Mouse (Mus musculus): ENCODE measurements around the gene Prss50. TPM values are rescaled to one million over a fixed set of nuclear protein-coding genes. Genes with fewer than 3 reads are reported as not detected.

Prss50 gene
- polyA plus RNA-seq, 1 experiment from 2014 or later: 43.0 TPM

DNA sequence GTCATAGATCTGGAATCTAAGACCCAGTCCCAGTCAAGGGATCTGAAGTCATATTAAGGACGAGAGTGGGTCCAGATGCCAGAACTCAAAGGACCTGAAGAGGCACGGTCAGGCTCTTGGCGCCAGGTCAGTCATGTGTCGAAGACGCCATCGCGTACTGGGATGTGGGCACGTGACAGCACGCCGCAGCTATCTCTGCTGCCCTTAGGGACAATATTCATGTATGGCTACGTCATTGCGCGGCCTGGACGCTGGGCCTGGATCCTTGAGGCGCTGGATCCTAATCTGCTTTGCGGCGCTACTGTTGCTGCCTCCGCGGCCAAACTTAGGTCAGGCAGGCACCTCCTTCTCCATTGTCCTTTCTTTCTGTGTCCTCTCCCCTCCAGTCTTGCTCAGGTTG lies 23.4 kb upstream of the Prss50 start, which contains the start of gene Prss45:
Gene Prss45, plus strand, starts transcription at position 178 of the 400 bp plus-strand sequence.
- no peak within 1 kb of the TSS for H3K9ac ChIP-seq (ENCODE audit: low read depth, low read length)
- no peak within 1 kb of the TSS for H3K27ac ChIP-seq (ENCODE audit: low read depth, low read length)
- H3K9me3 ChIP-seq (ENCODE audit: control insufficient read depth, low read length): no peaks in the 10 kb centered on the region
- no peak within 1 kb of the TSS for H3K4me3 ChIP-seq (ENCODE audit: low read depth, low read length)
- WGBS: 73% methylated on average over 19 of the region's 19 CpGs
- no peak within 1 kb of the TSS for H3K4me2 ChIP-seq
- no peaks in the 10 kb centered on the region for H3K4me1 ChIP-seq (replicated peaks; ENCODE audit: control insufficient read depth, insufficient read depth, low read length)
- no peaks in the 10 kb centered on the region for H3K27me3 ChIP-seq (replicated peaks; ENCODE audit: control insufficient read depth, insufficient read depth, low read length)
- DNase-seq (ENCODE audit: low spot score) (no peak), ATAC-seq (replicated peaks; ENCODE audit: low FRiP score) (no peak)
- no peaks in the 10 kb centered on the region for H3K36me3 ChIP-seq (ENCODE audit: control insufficient read depth, insufficient read depth, low read length)

DNA sequence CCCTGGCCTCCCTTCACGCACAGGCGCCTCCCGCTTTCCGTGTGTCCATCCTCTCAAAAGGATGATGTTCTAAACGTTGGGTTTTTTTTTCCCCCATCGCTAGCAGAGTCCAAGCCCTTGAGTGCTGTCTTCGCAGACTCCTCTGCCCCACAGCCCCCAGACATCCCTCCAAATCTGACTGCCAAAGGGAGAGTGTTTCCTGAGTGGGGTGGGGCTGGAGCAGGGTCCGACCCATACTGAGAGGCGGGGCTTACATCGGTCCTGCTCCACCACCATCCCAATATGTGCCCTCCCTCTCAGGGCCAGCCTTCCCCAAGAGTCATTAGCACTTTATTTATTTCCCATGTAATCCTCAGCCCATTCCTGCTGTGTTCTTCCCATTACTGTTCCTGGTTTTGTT lies 22.8 kb upstream of the Prss50 start:
- ATAC-seq (replicated peaks; ENCODE audit: low FRiP score) (no peak), DNase-seq (ENCODE audit: low spot score) (no peak)
- H3K27me3 ChIP-seq (replicated peaks; ENCODE audit: control insufficient read depth, insufficient read depth, low read length): no peaks in the 10 kb centered on the region
- no peak overlapping the region for H3K4me3 ChIP-seq (ENCODE audit: low read depth, low read length)
- H3K4me1 ChIP-seq (replicated peaks; ENCODE audit: control insufficient read depth, insufficient read depth, low read length): no peaks in the 10 kb centered on the region
- WGBS: 38% methylated on average over 10 of the region's 10 CpGs
- H3K36me3 ChIP-seq (ENCODE audit: control insufficient read depth, insufficient read depth, low read length): no peaks in the 10 kb centered on the region
- H3K9ac ChIP-seq (ENCODE audit: low read depth, low read length): no peak overlapping the region
- H3K4me2 ChIP-seq: no peak overlapping the region
- no peaks in the 10 kb centered on the region for H3K9me3 ChIP-seq (ENCODE audit: control insufficient read depth, low read length)
- no peak overlapping the region for H3K27ac ChIP-seq (ENCODE audit: low read depth, low read length)

DNA sequence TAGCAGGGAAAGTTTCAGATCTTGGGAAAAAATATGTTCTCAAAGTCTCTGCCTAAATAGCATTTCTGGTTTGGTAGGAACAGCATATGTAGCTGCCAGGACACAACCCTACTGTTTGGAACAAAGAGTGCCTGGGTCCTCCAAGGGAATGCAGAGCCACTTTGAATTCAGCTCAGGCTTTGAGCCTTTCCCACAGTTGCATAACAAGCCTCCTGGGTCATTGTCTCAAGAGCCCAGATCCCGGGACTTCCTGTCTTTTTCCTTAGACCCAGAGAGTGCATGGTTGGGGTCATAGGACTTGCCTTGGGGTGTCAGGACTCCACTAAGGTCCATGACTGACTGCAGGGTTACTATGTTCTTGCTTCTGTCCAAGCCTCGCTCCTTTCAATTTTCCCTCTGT lies 21.7 kb upstream of the Prss50 start:
- Histone ChIP-seq H3K9ac (ENCODE audit: low read depth, low read length) (no peak overlapping the region), H3K27me3 (replicated peaks; ENCODE audit: control insufficient read depth, insufficient read depth, low read length) (no peaks in the 10 kb centered on the region), H3K4me3 (ENCODE audit: low read depth, low read length) (no peak overlapping the region), H3K4me2 (no peak overlapping the region), H3K27ac (ENCODE audit: low read depth, low read length) (no peak overlapping the region), H3K4me1 (replicated peaks; ENCODE audit: control insufficient read depth, insufficient read depth, low read length) (no peaks in the 10 kb centered on the region), H3K9me3 (ENCODE audit: control insufficient read depth, low read length) (no peaks in the 10 kb centered on the region), H3K36me3 (ENCODE audit: control insufficient read depth, insufficient read depth, low read length) (no peaks in the 10 kb centered on the region)
- 63% methylated on average over 2 of the region's 2 CpGs for WGBS
- no peak for DNase-seq (ENCODE audit: low spot score)
- no peak for ATAC-seq (replicated peaks; ENCODE audit: low FRiP score)

GRCm38 (mm10) chr9:110840905-110841304 lies 16.9 kb upstream of the Prss50 start:
- H3K27ac ChIP-seq (ENCODE audit: low read depth, low read length): no peak overlapping the region
- no peaks in the 10 kb centered on the region for H3K27me3 ChIP-seq (replicated peaks; ENCODE audit: control insufficient read depth, insufficient read depth, low read length)
- no peaks in the 10 kb centered on the region for H3K9me3 ChIP-seq (ENCODE audit: control insufficient read depth, low read length)
- no peak overlapping the region for H3K4me2 ChIP-seq
- DNase-seq (ENCODE audit: low spot score) (no peak), ATAC-seq (replicated peaks; ENCODE audit: low FRiP score) (no peak)
- no peaks in the 10 kb centered on the region for H3K4me1 ChIP-seq (replicated peaks; ENCODE audit: control insufficient read depth, insufficient read depth, low read length)
- no peak overlapping the region for H3K4me3 ChIP-seq (ENCODE audit: low read depth, low read length)
- WGBS: 69% methylated on average over 6 of the region's 6 CpGs
- no peaks in the 10 kb centered on the region for H3K36me3 ChIP-seq (ENCODE audit: control insufficient read depth, insufficient read depth, low read length)
- H3K9ac ChIP-seq (ENCODE audit: low read depth, low read length): no peak overlapping the region

GRCm38 (mm10) chr9:110841438-110841837 lies 16.3 kb upstream of the Prss50 start:
- DNase-seq (ENCODE audit: low spot score) (no peak), ATAC-seq (replicated peaks; ENCODE audit: low FRiP score) (no peak)
- Histone ChIP-seq H3K4me2 (no peak overlapping the region), H3K4me3 (ENCODE audit: low read depth, low read length) (no peak overlapping the region), H3K9ac (ENCODE audit: low read depth, low read length) (no peak overlapping the region), H3K4me1 (replicated peaks; ENCODE audit: control insufficient read depth, insufficient read depth, low read length) (no peaks in the 10 kb centered on the region), H3K36me3 (ENCODE audit: control insufficient read depth, insufficient read depth, low read length) (no peaks in the 10 kb centered on the region), H3K27me3 (replicated peaks; ENCODE audit: control insufficient read depth, insufficient read depth, low read length) (no peaks in the 10 kb centered on the region), H3K9me3 (ENCODE audit: control insufficient read depth, low read length) (no peaks in the 10 kb centered on the region), H3K27ac (ENCODE audit: low read depth, low read length) (no peak overlapping the region)
- WGBS: 39% methylated on average over 2 of the region's 2 CpGs

- 80% methylated on average over 10 of the region's 10 CpGs for WGBS
- no peak within 1 kb of the TSS for H3K4me2 ChIP-seq
- H3K27ac ChIP-seq (ENCODE audit: low read depth, low read length): no peak within 1 kb of the TSS
- no peak within 1 kb of the TSS for H3K4me3 ChIP-seq (ENCODE audit: low read depth, low read length)
- H3K4me1 ChIP-seq (replicated peaks; ENCODE audit: control insufficient read depth, insufficient read depth, low read length): no peaks in the 10 kb centered on the region
- H3K27me3 ChIP-seq (replicated peaks; ENCODE audit: control insufficient read depth, insufficient read depth, low read length): no peaks in the 10 kb centered on the region
- no peak within 1 kb of the TSS for H3K9ac ChIP-seq (ENCODE audit: low read depth, low read length)
- ATAC-seq (replicated peaks; ENCODE audit: low FRiP score) (no peak), DNase-seq (ENCODE audit: low spot score) (no peak)
- no peaks in the 10 kb centered on the region for H3K36me3 ChIP-seq (ENCODE audit: control insufficient read depth, insufficient read depth, low read length)
- no peaks in the 10 kb centered on the region for H3K9me3 ChIP-seq (ENCODE audit: control insufficient read depth, low read length)
These were observed 13.6 kb upstream of the Prss50 start, which contains the start of gene Prss46 for GRCm38 (mm10) chr9:110844206-110844605. Gene Prss46 (plus strand): TSS chr9:110844506.

- ATAC-seq (replicated peaks; ENCODE audit: low FRiP score) (no peak), DNase-seq (ENCODE audit: low spot score) (no peak)
- H3K4me2 ChIP-seq: no peak overlapping the region
- H3K36me3 ChIP-seq (ENCODE audit: control insufficient read depth, insufficient read depth, low read length): no peaks in the 10 kb centered on the region
- no peaks in the 10 kb centered on the region for H3K9me3 ChIP-seq (ENCODE audit: control insufficient read depth, low read length)
- H3K27me3 ChIP-seq (replicated peaks; ENCODE audit: control insufficient read depth, insufficient read depth, low read length): no peaks in the 10 kb centered on the region
- no peak overlapping the region for H3K4me3 ChIP-seq (ENCODE audit: low read depth, low read length)
- no peak overlapping the region for H3K27ac ChIP-seq (ENCODE audit: low read depth, low read length)
- no peak overlapping the region for H3K9ac ChIP-seq (ENCODE audit: low read depth, low read length)
- H3K4me1 ChIP-seq (replicated peaks; ENCODE audit: control insufficient read depth, insufficient read depth, low read length): no peaks in the 10 kb centered on the region
- WGBS: 82% methylated on average over 7 of the region's 7 CpGs
These were observed 8.6 kb upstream of the Prss50 start for GRCm38 (mm10) chr9:110849162-110849561.

DNA sequence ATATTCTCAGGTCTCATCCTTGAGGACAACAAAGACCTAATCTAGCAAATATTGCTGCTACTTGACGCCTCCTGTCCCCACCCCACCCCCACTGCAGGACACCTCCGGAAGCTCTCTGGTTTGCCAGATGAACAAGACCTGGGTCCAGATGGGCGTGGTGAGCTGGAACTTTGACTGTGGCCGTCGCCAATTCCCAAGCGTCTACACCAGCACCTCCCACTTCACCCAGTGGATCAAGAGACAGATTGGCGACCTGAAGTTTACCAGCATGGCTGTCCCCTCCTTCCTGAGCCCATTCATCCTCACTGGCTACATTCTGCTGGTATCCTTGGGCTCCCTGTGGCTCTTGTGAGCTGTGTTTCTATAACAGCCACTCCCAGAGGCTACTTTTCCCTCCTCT lies 1.9 kb upstream of the Prss50 start:
- WGBS: 55% methylated on average over 7 of the region's 7 CpGs
- Histone ChIP-seq H3K4me1 (replicated peaks; ENCODE audit: control insufficient read depth, insufficient read depth, low read length) (peaks cover 12% of the 10 kb centered on the region), H3K27ac (ENCODE audit: low read depth, low read length) (no peak overlapping the region)

GRCm38 (mm10) chr9:110856920-110857319 lies 847 bp upstream of the Prss50 start:
- 37% methylated on average over 4 of the region's 4 CpGs for WGBS

More for the DNA sequence above, 1.9 kb upstream of the Prss50 start:
- no peak overlapping the region for H3K4me2 ChIP-seq
- H3K36me3 ChIP-seq (ENCODE audit: control insufficient read depth, insufficient read depth, low read length): no peaks in the 10 kb centered on the region
- no peak overlapping the region for H3K9ac ChIP-seq (ENCODE audit: low read depth, low read length)
- ATAC-seq (replicated peaks; ENCODE audit: low FRiP score): no peak
- DNase-seq (ENCODE audit: low spot score): no peak
- H3K9me3 ChIP-seq (ENCODE audit: control insufficient read depth, low read length): no peaks in the 10 kb centered on the region
- no peak overlapping the region for H3K4me3 ChIP-seq (ENCODE audit: low read depth, low read length)
- 0 out of 2 replicates have a peak, but pooled peaks cover 3% of the 10 kb centered on the region for H3K27me3 ChIP-seq (replicated peaks; ENCODE audit: control insufficient read depth, insufficient read depth, low read length)

More at GRCm38 (mm10) chr9:110856920-110857319, 847 bp upstream of the Prss50 start:
- Histone ChIP-seq H3K27me3 (replicated peaks; ENCODE audit: control insufficient read depth, insufficient read depth, low read length) (0 out of 2 replicates have a peak, but pooled peaks cover 3% of the 10 kb centered on the region), H3K27ac (ENCODE audit: low read depth, low read length) (no peak overlapping the region), H3K36me3 (ENCODE audit: control insufficient read depth, insufficient read depth, low read length) (no peaks in the 10 kb centered on the region), H3K9me3 (ENCODE audit: control insufficient read depth, low read length) (no peaks in the 10 kb centered on the region), H3K4me3 (ENCODE audit: low read depth, low read length) (no peak overlapping the region), H3K4me1 (replicated peaks; ENCODE audit: control insufficient read depth, insufficient read depth, low read length) (peaks cover 12% of the 10 kb centered on the region), H3K9ac (ENCODE audit: low read depth, low read length) (no peak overlapping the region), H3K4me2 (no peak overlapping the region)
- ATAC-seq (replicated peaks; ENCODE audit: low FRiP score) (no peak), DNase-seq (ENCODE audit: low spot score) (no peak)

Data from liver, embryonic 11.5 days (tissue).